Mouse (Mus musculus): ENCODE measurements around the gene Mfsd11. TPM values are rescaled to one million over a fixed set of nuclear protein-coding genes. Genes with fewer than 3 reads are reported as not detected.

Gene Mfsd11
- total RNA-seq (2021), result 10 to 100 TPM; 39.3 to 41.8 TPM
- long read RNA-seq, experiment 1, full-length matches to known transcripts, result 11 of 43 reads
- long read RNA-seq, experiment 1, partial matches to known transcripts, result 7 of 43 reads
- long read RNA-seq, experiment 1, other reads (novel, unspliced or antisense), result 25 of 43 reads
- long read RNA-seq, experiment 2, transcript Mfsd11-201 (13 exons, 3,298 nt), result major isoform, 6 of 25 reads
- long read RNA-seq, experiment 2, partial matches to known transcripts, result 5 of 25 reads
- long read RNA-seq, experiment 2, other reads (novel, unspliced or antisense), result 14 of 25 reads

DNA sequence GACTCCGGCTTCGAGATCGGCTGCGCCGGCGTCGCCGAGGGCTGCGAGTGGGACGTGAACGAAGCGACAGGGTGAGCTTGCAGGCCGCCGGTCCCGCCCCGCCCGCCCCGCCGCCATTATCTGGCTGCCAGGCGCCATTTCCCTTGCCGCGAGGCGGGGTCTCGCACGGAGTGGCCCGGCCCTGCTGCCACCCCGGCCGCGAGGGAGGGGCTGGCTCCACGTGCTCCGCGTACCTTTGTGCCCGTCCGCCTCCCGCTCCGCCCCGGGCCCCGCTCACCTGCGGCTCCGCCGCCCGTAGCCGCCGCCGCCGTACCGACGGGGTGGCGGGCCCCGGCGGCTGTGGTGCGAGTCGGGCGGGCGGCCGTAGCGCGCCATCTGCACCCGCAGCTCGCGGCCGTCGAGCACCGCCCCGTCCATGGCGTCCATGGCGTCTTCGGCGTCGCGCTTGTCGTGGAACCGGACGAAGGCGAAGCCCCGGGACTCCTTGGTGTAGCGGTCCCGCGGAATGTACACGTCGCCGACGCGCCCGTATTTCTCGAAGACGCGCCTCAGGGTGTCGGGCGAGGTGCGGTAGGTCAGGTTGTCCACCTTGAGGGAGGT is at the start of gene Mfsd11:
Mfsd11 (plus strand) TSS at position 150 of the 600 bp plus-strand sequence.
- Histone ChIP-seq H3K27ac (peak within 1 kb of the TSS; percentile 96), H3K4me3 (peak within 1 kb of the TSS; percentile 78)
- intact Hi-C loops (cut with DNase I), result no loop called here
- TF ChIP-seq CTCF (IDR thresholded peaks at IDR 0.05), result no peak
- DNase-seq (ENCODE audit: extremely low spot score in 1 of 2, low spot score in 2 of 2), result peak; percentile 73 to 80

DNA sequence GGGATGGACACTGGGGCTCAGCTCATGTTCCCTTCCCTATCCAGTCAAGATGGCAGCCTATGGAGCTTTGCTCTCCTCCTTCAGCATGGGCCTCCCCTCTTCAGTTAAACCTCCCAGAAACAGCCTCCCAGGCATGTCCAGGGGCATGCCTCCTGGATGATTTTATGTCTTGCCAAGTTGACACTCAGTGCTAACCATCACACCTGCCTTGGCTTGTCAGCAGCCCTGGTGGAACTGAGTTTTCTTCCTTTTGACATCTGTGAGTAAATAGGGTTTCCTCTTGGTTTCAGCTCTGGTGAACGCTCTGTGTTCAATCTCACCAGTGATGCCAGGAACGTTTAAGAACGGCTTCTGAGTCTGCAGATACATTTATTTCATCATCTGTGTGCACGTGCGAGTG is 49.5 kb upstream of the Mfsd11 start:
- no peak for TF ChIP-seq CTCF (IDR thresholded peaks at IDR 0.05)
- no peak overlapping the region for H3K27ac ChIP-seq
- intact Hi-C loops (cut with DNase I), result loop anchor here (10.0 kb wide), 1 partner anchor 298 kb away; no protein-coding TSS in a partner anchor
- DNase-seq (ENCODE audit: extremely low spot score in 1 of 2, low spot score in 2 of 2), result no peak
- no peak overlapping the region for H3K4me3 ChIP-seq

DNA sequence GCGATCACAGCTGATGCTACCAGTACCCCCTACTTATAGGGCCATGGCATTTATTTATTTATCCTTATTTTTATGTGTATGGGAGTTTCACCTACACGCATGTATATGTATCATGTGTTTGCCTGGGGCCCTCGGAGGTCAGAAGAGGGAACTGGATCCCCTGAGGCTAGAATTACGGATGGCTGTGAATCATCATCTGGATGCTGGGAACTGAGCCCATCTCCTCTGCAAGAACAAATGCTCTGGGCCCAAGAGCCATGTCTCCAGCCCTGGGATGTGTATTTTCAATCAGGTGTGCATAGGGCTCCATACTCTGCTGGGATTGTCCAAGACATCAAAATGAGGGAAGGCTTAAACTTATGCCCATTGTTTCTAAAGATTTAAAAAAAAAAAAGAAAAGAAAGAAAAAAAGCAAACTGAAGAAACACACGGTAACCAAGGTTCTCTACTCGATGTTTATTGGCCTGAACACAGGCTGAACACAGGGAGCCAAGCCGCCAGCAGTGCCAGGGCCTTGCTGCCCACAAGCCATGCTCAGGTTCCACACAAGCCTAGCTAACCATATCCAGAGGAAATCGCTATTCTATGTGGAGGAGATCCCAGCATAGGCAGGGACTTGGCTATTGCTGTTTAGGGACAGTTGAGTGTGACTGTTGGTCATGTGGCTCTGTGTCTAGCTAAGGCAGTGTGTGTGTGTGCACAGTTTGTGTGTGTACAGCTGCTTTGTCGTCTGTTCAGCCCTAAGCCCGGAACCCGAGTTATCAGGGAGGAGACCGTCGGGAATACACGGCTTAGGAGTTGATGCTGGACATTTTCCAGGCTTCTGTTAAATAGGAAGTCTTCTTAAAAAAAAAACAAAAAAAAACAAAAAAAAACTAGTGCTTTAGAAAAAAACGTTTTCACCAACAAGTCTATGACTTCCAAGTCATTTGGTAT is 45.8 kb upstream of the Mfsd11 start:
- TF ChIP-seq CTCF (IDR thresholded peaks at IDR 0.05), result no peak
- Histone ChIP-seq H3K27ac (no peak overlapping the region), H3K4me3 (no peak overlapping the region)
- intact Hi-C loops (cut with DNase I), result loop anchor here (10.0 kb wide), 1 partner anchor 302 kb away; no protein-coding TSS in a partner anchor
- no peak for DNase-seq (ENCODE audit: extremely low spot score in 1 of 2, low spot score in 2 of 2)

DNA sequence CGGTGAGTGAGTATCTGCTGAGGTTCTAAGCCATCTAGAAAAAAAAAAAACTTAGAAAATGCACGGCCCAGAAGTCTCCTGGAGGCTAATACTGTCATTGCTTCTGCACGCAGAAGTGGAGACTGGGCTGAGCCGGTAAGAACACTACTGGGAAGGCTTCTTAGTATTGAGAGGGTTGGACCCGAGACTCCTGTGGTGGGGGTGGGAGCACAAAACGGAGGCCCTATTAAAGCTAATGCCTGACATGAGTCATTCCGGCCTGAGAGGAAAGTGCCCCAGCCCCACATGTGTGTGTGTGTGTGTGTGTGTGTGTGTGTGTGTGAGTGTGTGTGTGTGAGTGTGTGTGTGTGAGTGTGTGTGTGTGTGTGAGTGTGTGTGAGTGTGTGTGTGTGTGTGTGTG is 45.1 kb upstream of the Mfsd11 start:
- no peak for TF ChIP-seq CTCF (IDR thresholded peaks at IDR 0.05)
- Histone ChIP-seq H3K27ac (no peak overlapping the region), H3K4me3 (no peak overlapping the region)
- no peak for DNase-seq (ENCODE audit: extremely low spot score in 1 of 2, low spot score in 2 of 2)
- intact Hi-C loops (cut with DNase I), result loop anchor here (10.0 kb wide), 1 partner anchor 302 kb away; no protein-coding TSS in a partner anchor

DNA sequence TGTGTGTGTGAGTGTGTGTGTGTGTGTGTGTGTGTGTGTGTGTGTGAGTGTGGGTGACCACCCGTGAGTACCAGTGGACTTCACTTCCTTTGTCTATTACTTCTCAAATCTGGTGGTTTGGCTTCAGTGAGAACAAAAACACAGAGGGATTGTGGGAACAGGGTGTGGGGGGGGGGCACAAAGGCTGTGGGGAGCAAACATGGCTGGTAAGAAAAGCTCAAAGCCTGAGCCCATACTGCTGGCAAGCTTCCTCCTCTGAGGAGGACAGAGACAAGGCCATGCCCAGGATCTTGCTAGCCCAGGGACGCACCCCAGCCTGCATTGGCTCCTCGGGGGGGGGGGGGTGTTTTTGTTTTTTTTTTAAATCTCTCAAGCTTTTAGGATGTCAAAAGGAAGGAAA is 44.7 kb upstream of the Mfsd11 start:
- no peak for TF ChIP-seq CTCF (IDR thresholded peaks at IDR 0.05)
- no peak overlapping the region for H3K27ac ChIP-seq
- intact Hi-C loops (cut with DNase I), result loop anchor here (10.0 kb wide), 1 partner anchor 303 kb away; no protein-coding TSS in a partner anchor

DNA sequence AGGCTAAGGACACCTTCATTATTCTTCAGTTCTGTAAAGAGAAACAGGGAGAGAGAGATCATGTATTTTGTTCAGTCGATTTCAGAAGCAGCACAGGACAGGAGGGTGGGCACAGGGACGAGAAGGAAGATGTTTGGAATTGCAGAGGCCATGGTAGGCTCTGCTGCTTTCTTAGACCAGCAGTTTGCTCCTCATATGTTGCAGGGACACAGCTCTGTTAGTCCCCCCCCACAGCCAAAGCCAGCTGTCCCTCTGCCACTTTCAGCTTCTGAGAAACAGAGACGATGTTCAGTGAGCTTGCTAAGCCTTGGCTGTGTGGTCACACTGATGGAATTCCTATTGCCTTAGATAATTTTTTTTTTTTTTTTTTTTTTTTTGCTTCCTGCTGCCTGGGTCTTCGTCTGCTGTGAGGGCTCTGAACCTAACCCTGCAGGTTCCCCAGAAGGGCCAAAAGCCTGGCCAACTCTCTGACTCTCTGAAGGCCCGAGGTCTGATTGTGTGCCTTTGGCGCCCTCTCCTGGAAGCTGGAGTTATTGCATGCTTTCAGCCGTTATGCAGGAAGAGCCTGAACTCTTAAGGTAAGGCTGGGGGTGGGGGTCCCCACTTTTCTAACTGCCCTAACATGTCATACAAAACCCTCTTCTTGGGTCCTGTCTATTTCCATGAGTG is 44.2 kb upstream of the Mfsd11 start:
- intact Hi-C loops (cut with DNase I), result loop anchor here (1.0 to 10.0 kb wide), 3 partner anchors 137 to 303 kb away; no protein-coding TSS in a partner anchor
- TF ChIP-seq CTCF (IDR thresholded peaks at IDR 0.05), result peak; percentile 90
- Histone ChIP-seq H3K27ac (no peak overlapping the region), H3K4me3 (no peak overlapping the region)
- DNase-seq (ENCODE audit: extremely low spot score in 1 of 2, low spot score in 2 of 2), result peak; percentile 78 to 86

More for the DNA sequence above, 44.7 kb upstream of the Mfsd11 start:
- H3K4me3 ChIP-seq, result no peak overlapping the region
- DNase-seq (ENCODE audit: extremely low spot score in 1 of 2, low spot score in 2 of 2), result no peak

DNA sequence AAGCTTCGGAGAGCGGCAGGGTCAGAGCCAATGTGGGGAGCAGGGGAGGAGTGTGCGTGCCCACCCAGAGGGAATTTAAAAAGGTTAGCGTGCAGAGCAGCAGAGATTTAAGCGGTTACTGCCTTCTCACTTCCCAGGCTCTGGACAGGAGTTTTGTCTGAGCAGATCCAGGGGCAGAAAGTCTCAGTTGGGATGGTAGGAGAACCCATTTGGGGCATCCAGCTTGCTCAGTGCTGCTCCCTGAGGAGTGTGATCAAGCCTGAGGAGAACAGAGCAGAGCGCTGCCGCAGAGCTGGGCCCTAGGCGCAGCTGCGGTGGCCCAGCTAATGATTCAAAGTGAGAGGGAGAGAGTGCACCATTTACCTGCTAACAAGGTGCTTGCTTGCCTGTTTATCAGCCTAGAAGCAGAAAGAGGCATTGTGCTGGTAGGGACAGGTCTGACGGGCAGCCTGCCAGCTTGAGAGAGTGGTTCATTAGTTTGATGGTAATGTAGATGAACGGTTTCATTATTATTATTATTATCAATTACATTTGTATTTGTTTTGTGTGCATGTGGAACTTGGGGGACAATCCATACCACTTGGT is 43.3 kb upstream of the Mfsd11 start:
- H3K27ac ChIP-seq, result no peak overlapping the region
- intact Hi-C loops (cut with DNase I), result loop anchor here (1.0 to 10.0 kb wide), 3 partner anchors 138 to 304 kb away; no protein-coding TSS in a partner anchor

DNA sequence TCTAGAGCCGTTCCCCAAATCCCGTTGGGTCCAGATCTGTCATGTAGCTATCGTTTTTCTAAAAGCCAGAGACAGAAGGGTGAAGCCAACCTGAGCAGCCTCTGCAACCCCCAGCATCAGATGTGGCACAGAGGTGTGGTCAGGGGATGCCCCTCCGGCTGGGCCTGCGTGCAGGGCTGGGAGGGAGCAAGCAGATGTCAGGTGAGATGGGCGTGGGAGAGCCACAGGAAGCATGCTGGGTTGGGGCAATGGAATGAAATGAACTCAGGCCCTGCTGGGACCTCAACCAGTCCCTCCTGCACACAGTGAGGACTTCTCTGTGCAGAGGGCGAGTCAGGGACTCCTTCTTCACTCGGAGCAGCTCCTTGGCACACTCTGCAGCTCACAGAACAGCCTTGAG is 42.7 kb upstream of the Mfsd11 start:
- H3K27ac ChIP-seq, result no peak overlapping the region
- TF ChIP-seq CTCF (IDR thresholded peaks at IDR 0.05), result no peak
- intact Hi-C loops (cut with DNase I), result loop anchor here (2.0 to 10.0 kb wide), 2 partner anchors 167 to 305 kb away; no protein-coding TSS in a partner anchor
- H3K4me3 ChIP-seq, result no peak overlapping the region
- DNase-seq (ENCODE audit: extremely low spot score in 1 of 2, low spot score in 2 of 2), result no peak

More for the DNA sequence above, 43.3 kb upstream of the Mfsd11 start:
- no peak overlapping the region for H3K4me3 ChIP-seq
- TF ChIP-seq CTCF (IDR thresholded peaks at IDR 0.05), result no peak
- no peak for DNase-seq (ENCODE audit: extremely low spot score in 1 of 2, low spot score in 2 of 2)

DNA sequence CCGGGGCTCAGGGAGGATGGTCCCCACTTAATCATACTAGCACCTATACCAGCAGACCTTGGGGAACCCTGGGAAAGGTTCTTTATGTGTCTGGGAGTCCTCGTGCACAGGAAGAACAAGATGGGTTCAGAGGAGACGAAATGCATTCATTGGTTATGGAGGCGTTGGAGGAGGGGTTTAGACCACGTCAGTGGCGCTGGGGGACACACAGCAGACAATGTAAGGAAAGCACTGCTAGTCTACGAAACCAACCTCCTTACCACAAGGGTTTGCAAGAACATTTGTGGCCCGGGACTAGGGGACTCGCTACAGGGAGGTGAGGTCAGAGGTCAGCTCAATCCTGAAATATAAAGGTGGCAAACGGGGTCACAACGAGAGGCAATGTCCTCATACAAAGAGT is 41.7 kb upstream of the Mfsd11 start:
- Histone ChIP-seq H3K27ac (peak overlapping the region; percentile 84), H3K4me3 (no peak overlapping the region)
- intact Hi-C loops (cut with DNase I), result loop anchor here (5.0 kb wide), 1 partner anchor 223 kb away; the partner anchor contains the start of gene Aanat
- no peak for DNase-seq (ENCODE audit: extremely low spot score in 1 of 2, low spot score in 2 of 2)
- no peak for TF ChIP-seq CTCF (IDR thresholded peaks at IDR 0.05)

DNA sequence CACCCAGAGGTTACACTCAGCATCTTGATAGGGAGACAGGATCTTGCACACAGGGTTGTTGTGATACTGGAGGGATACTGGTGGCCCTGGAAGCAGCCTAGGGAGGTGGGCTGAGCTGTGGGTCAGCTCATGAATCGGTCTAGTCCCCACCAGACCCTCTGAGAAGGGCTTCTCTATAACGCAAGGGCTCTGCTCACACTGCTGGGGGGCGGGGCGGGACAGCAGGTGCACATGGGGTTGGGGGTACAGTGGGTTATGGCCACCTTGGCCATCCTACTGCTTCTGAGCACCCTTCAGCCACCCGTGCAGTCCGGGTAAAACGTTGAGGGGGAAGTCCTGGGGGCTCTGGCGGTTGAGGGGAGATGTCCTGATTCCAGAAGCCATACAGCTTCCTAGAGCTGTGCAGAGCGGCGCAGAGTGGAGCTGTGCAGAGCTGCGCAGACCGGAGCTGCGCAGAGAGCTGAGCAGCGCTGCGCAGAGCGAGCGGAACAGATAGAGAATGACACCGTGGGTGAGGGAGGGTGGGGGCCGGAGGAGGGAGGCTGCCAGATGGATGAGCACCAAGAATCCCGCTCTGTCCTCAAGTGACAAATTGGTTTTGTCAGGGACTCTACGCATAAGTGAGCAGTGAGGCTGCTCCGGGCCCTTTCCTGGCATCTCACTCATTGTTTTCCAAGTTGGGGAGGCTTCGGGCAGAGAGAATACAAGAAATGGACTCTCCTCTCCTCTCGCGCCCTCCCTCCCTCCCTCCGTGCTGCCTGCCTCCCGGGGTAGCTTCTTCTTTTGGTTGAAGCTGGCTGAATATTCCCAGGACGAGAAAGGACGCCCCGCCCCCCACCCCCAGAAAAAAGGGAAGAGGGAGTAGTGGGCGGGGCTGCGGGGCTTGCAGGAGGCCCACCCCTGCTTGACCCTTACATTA is 41.0 kb upstream of the Mfsd11 start:
- intact Hi-C loops (cut with DNase I), result loop anchor here (5.0 kb wide), 1 partner anchor 224 kb away; the partner anchor contains the start of gene Aanat
- TF ChIP-seq CTCF (IDR thresholded peaks at IDR 0.05), result peak; percentile 14; the same call in 1 of the 2 replicates
- H3K4me3 ChIP-seq, result peak overlapping the region; percentile 43
- DNase-seq (ENCODE audit: extremely low spot score in 1 of 2, low spot score in 2 of 2), result peak; percentile 75 to 79
- H3K27ac ChIP-seq, result peak overlapping the region; percentile 84

Data from left cerebral cortex, adult 2 months (tissue).